Mouse (Mus musculus): ENCODE measurements at regions not wholly inside any gene's neighbourhood (a gene's known extent, or its start where the extent isn't known, plus 50 kb on each side); places are given as distances from the start of the nearest gene placed in this dataset.

GRCm38 (mm10) chr3:40094701-40095100, 436.4 kb upstream of the Intu start:
- TF ChIP-seq CTCF (IDR thresholded peaks at IDR 0.05; ENCODE audit: control insufficient read depth, insufficient read depth, insufficient replicate concordance, low read depth, low read length): no peak
- TF ChIP-seq POLR2A (IDR thresholded peaks at IDR 0.05; ENCODE audit: control insufficient read depth, low read depth, low read length): no peak

Data from testis, adult 2 months (tissue).